Mouse (Mus musculus) kidney, postnatal 0 days (tissue): ENCODE measurements around the gene Nccrp1. TPM values are rescaled to one million over a fixed set of nuclear protein-coding genes. Genes with fewer than 3 reads are reported as not detected.

ENCODE experiments used
- ATAC-seq: fragments of 200-750 bp; cut with Nextera tagmentation; replicated peaks from 2 replicates; pipeline ENCODE4 v1.8.0; 2017; ENCODE audit warnings: low read depth, moderate number of reproducible peaks, moderate TSS enrichment, moderate library complexity; ENCODE audit not compliant: low FRiP score
- DNase-seq: peaks from one replicate; pipeline ENCODE4 v3.0.0-alpha.2; 2016; ENCODE audit warnings: low spot score
- H3K27ac ChIP-seq: fragments of 300-500 bp; sonication (generic); 2 replicates; pipeline ENCODE4 v1.5.1; 2014; ENCODE audit warnings: mild to moderate bottlenecking
- H3K27me3 ChIP-seq: fragments of 300-500 bp; sonication (generic); 2 replicates; pipeline ENCODE4 v1.6.1; 2014; ENCODE audit warnings: low read length, mixed read lengths; ENCODE audit not compliant: insufficient read depth
- H3K36me3 ChIP-seq: fragments of 300-500 bp; sonication (generic); 2 replicates; pipeline ENCODE4 v1.6.1; 2014; ENCODE audit warnings: low read length, mixed read lengths; ENCODE audit not compliant: insufficient read depth
- H3K4me1 ChIP-seq: fragments of 300-500 bp; sonication (generic); replicated peaks from 2 replicates; pipeline ENCODE4 v1.6.1; 2014; ENCODE audit warnings: antibody characterized with exemption, low read length, mixed read lengths; ENCODE audit not compliant: insufficient read depth
- H3K4me2 ChIP-seq: fragments of 300-500 bp; sonication (generic); 2 replicates; pipeline ENCODE4 v1.6.1; 2014; ENCODE audit warnings: mild to moderate bottlenecking, low read length, moderate library complexity, mixed read lengths
- H3K4me3 ChIP-seq: fragments of 300-500 bp; sonication (generic); replicated peaks from 2 replicates; pipeline ENCODE4 v1.5.1; 2014; ENCODE audit warnings: low read depth, low read length
- H3K9ac ChIP-seq: fragments of 300-500 bp; sonication (generic); 2 replicates; pipeline ENCODE4 v1.6.1; 2014; ENCODE audit warnings: low read depth, low read length
- H3K9me3 ChIP-seq: fragments of 300-500 bp; sonication (generic); replicated peaks from 2 replicates; pipeline ENCODE4 v1.6.1; 2016; ENCODE audit warnings: low read length, inconsistent platforms, mixed read lengths
- CTCF ChIP-seq: IDR thresholded peaks from 2 replicates; pipeline ENCODE4 v1.5.1; 2016; ENCODE audit warnings: antibody characterized with exemption, low read depth, mild to moderate bottlenecking, moderate library complexity
- WGBS: fragments of 180-500 bp; shearing (Covaris S2); extraction: QIAGEN DNeasy Blood & Tissue Kit; methylation state at CpG from one replicate; pipeline ENCODE4 v1.1.7; 2014; 5-methylcytosine and 5-hydroxymethylcytosine counted together
- polyA plus RNA-seq: library from polyadenylated mRNA; unstranded; fragments of >200 nt; fragmentation: Nextera tagmentation; extraction: Ambion mirVana; gene quantifications from 2 replicates; pipeline ENCODE4 v1.2.1, GENCODE M21; 2015

Nccrp1 gene
- polyA plus RNA-seq, 1 experiment from 2014 or later, result 7.3 TPM

- Histone ChIP-seq H3K9me3 (no peaks in the 10 kb centered on the region), H3K36me3 (peaks cover 4% of the 10 kb centered on the region; the same call in 1 of the 2 replicates), H3K27ac (peak overlapping the region; percentile 91), H3K4me3 (no peak overlapping the region), H3K9ac (no peak overlapping the region), H3K4me2 (no peak overlapping the region), H3K4me1 (peaks cover 59% of the 10 kb centered on the region), H3K27me3 (no peaks in the 10 kb centered on the region)
- no peak for TF ChIP-seq CTCF
- 0 out of 2 replicates have a peak, but pooled peaks have one; percentile 2 for ATAC-seq
- DNase-seq, result no peak
- WGBS, result 59% methylated on average over 5 of the region's 5 CpGs
These were observed 25.6 kb upstream of the Nccrp1 start for GRCm38 (mm10) chr7:28572689-28573088.

GRCm38 (mm10) chr7:28570982-28571682 lies 24.1 kb upstream of the Nccrp1 start:
- no peak for ATAC-seq
- no peak overlapping the region for H3K4me3 ChIP-seq
- H3K27ac ChIP-seq, result peak overlapping the region; percentile 91
- peaks cover 44% of the 10 kb centered on the region for H3K4me1 ChIP-seq
- no peaks in the 10 kb centered on the region for H3K9me3 ChIP-seq
- WGBS, result 32% methylated on average over 5 of the region's 5 CpGs
- 0 out of 2 replicates have a peak overlapping the region, but pooled peaks have one; percentile 3 for H3K4me2 ChIP-seq
- H3K36me3 ChIP-seq, result peaks cover 20% of the 10 kb centered on the region
- DNase-seq, result peak; percentile 64
- no peak for TF ChIP-seq CTCF
- no peaks in the 10 kb centered on the region for H3K27me3 ChIP-seq
- H3K9ac ChIP-seq, result peak overlapping the region; percentile 28

GRCm38 (mm10) chr7:28570291-28570981 lies 23.4 kb upstream of the Nccrp1 start:
- Histone ChIP-seq H3K4me2 (0 out of 2 replicates have a peak overlapping the region, but pooled peaks have one; percentile 3), H3K4me1 (peaks cover 37% of the 10 kb centered on the region), H3K4me3 (no peak overlapping the region), H3K27ac (peak overlapping the region; percentile 91), H3K27me3 (no peaks in the 10 kb centered on the region), H3K36me3 (peaks cover 27% of the 10 kb centered on the region), H3K9me3 (no peaks in the 10 kb centered on the region), H3K9ac (peak overlapping the region; percentile 28)
- ATAC-seq, result peak; percentile 83
- DNase-seq, result peak; percentile 46
- WGBS, result 45% methylated on average over 12 of the region's 12 CpGs
- peak; percentile 45 for TF ChIP-seq CTCF

GRCm38 (mm10) chr7:28568253-28568652 lies 21.2 kb upstream of the Nccrp1 start:
- Histone ChIP-seq H3K9me3 (no peaks in the 10 kb centered on the region), H3K4me3 (no peak overlapping the region), H3K9ac (no peak overlapping the region), H3K36me3 (peaks cover 43% of the 10 kb centered on the region), H3K27ac (peak overlapping the region; percentile 47; the same call in 1 of the 2 replicates), H3K4me1 (peaks cover 30% of the 10 kb centered on the region), H3K27me3 (no peaks in the 10 kb centered on the region), H3K4me2 (no peak overlapping the region)
- DNase-seq (peak; percentile 79), ATAC-seq (no peak)
- peak; percentile 89 for TF ChIP-seq CTCF

GRCm38 (mm10) chr7:28567539-28567938 lies 20.5 kb upstream of the Nccrp1 start:
- Histone ChIP-seq H3K4me1 (peaks cover 23% of the 10 kb centered on the region), H3K9me3 (no peaks in the 10 kb centered on the region), H3K4me2 (no peak overlapping the region), H3K36me3 (peaks cover 45% of the 10 kb centered on the region), H3K27ac (no peak overlapping the region), H3K9ac (no peak overlapping the region), H3K27me3 (no peaks in the 10 kb centered on the region), H3K4me3 (no peak overlapping the region)
- DNase-seq (no peak), ATAC-seq (no peak)
- TF ChIP-seq CTCF, result no peak
- 95% methylated on average over 4 of the region's 4 CpGs for WGBS

GRCm38 (mm10) chr7:28565407-28565806 lies 18.4 kb upstream of the Nccrp1 start:
- no peak for ATAC-seq
- Histone ChIP-seq H3K4me3 (no peak overlapping the region), H3K9me3 (no peaks in the 10 kb centered on the region), H3K27me3 (no peaks in the 10 kb centered on the region), H3K36me3 (peaks cover 60% of the 10 kb centered on the region), H3K9ac (no peak overlapping the region), H3K4me1 (peaks cover 2% of the 10 kb centered on the region), H3K27ac (no peak overlapping the region), H3K4me2 (no peak overlapping the region)
- no peak for TF ChIP-seq CTCF
- WGBS, result 75% methylated on average over 5 of the region's 5 CpGs
- DNase-seq, result no peak
